In the genomic region with DNA sequence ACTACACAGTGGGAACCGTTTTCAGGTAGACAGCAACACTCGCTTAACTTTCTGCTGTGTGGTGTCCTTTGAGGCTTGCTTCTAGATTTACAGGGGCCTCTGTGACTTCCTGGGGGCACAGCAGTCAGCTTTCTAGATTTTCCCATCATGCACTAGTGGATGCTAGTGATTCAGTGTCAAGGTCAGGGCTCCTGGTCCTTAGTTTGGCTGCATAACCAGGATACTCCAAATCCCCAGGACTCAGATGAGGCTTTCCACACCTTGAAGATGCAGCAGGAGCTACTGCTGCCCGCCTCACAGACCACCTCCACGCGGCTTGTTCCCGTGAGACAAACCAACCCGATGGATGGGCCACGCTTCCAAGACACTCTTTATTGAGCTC, we compare ENCODE assay signal across 8 mouse cellular contexts. TPM values are rescaled to one million over a fixed set of nuclear protein-coding genes. Genes with fewer than 3 reads are reported as not detected.
DNase-seq lines count a peak whose midpoint lies in the region; ATAC-seq and TF ChIP-seq lines count a peak whose summit lies in the region.

No protein-coding gene starts in this region.

- intact Hi-C loops in gastrocnemius, postnatal 36 days (cut with DNase I): loop anchor here (5.0 kb wide), 1 partner anchor 59 kb away; no protein-coding TSS in a partner anchor

- no peak for DNase-seq in liver, embryonic 11.5 days (ENCODE audit: low spot score)
- no peak for DNase-seq in liver, postnatal 0 days
- DNase-seq in natural killer cell, adult 2 months (ENCODE audit: low spot score in 2 of 2): no peak
- no peak for DNase-seq in layer of hippocampus, adult 8-10 months (ENCODE audit: low spot score in 2 of 2)
- DNase-seq in gastrocnemius, postnatal 36 days: no peak

- no peaks in the 10 kb centered on the region; the same call in 1 of the 2 replicates for H3K27me3 ChIP-seq in liver, embryonic 11.5 days (replicated peaks; ENCODE audit: control insufficient read depth, insufficient read depth, low read length)
- no peaks in the 10 kb centered on the region for H3K27me3 ChIP-seq in liver, postnatal 0 days (ENCODE audit: insufficient read depth, low read length)
- peaks cover 5% of the 10 kb centered on the region for H3K27me3 ChIP-seq in hindbrain, embryonic 13.5 days
- H3K27me3 ChIP-seq in midbrain, embryonic 16.5 days (ENCODE audit: control insufficient read depth, insufficient read depth, low read depth, low read length): no peaks in the 10 kb centered on the region

- no peak for TF ChIP-seq CTCF in liver, postnatal 0 days (IDR thresholded peaks at IDR 0.05; ENCODE audit: low read depth)

- WGBS in liver, embryonic 11.5 days: 60% methylated on average over 8 of the region's 8 CpGs
- 53% methylated on average over 8 of the region's 8 CpGs for WGBS in liver, postnatal 0 days (ENCODE audit: insufficient replicate concordance)
- WGBS in hindbrain, embryonic 13.5 days: 57% methylated on average over 8 of the region's 8 CpGs
- WGBS in midbrain, embryonic 16.5 days: 65% methylated on average over 8 of the region's 8 CpGs

- no peak overlapping the region for H3K27ac ChIP-seq in liver, embryonic 11.5 days (ENCODE audit: low read depth, low read length)
- no peak overlapping the region for H3K27ac ChIP-seq in liver, postnatal 0 days (ENCODE audit: low read depth)
- no peak overlapping the region for H3K27ac ChIP-seq in hindbrain, embryonic 13.5 days
- no peak overlapping the region for H3K27ac ChIP-seq in midbrain, embryonic 16.5 days (ENCODE audit: low read length)

- H3K4me2 ChIP-seq in liver, embryonic 11.5 days: peak overlapping the region; percentile 33; the same call in 1 of the 2 replicates
- no peak overlapping the region for H3K4me2 ChIP-seq in liver, postnatal 0 days (ENCODE audit: low read depth, low read length)
- H3K4me2 ChIP-seq in hindbrain, embryonic 13.5 days: peak overlapping the region; percentile 45
- H3K4me2 ChIP-seq in midbrain, embryonic 16.5 days (ENCODE audit: low read length): peak overlapping the region; percentile 37; the same call in 1 of the 2 replicates

- H3K4me1 ChIP-seq in liver, embryonic 11.5 days (replicated peaks; ENCODE audit: control insufficient read depth, insufficient read depth, low read length): no peaks in the 10 kb centered on the region
- H3K4me1 ChIP-seq in liver, postnatal 0 days (ENCODE audit: insufficient read depth): no peaks in the 10 kb centered on the region
- peaks cover 8% of the 10 kb centered on the region for H3K4me1 ChIP-seq in hindbrain, embryonic 13.5 days (replicated peaks)
- H3K4me1 ChIP-seq in midbrain, embryonic 16.5 days (ENCODE audit: control insufficient read depth, insufficient read depth, low read length): peaks cover 3% of the 10 kb centered on the region; the same call in 1 of the 2 replicates

- ATAC-seq in liver, embryonic 11.5 days (replicated peaks; ENCODE audit: low FRiP score): no peak
- ATAC-seq in liver, postnatal 0 days: no peak
- ATAC-seq in common myeloid progenitor, adult 5-6 weeks (replicated peaks; ENCODE audit: low read depth, poor library complexity, severe bottlenecking): 0 out of 2 replicates have a peak, but pooled peaks have one; percentile 2
- ATAC-seq in hindbrain, embryonic 13.5 days (ENCODE audit: low FRiP score): no peak
- peak; percentile 32; the same call in 1 of the 2 replicates for ATAC-seq in midbrain, embryonic 16.5 days

- H3K4me3 ChIP-seq in liver, embryonic 11.5 days (ENCODE audit: low read depth, low read length): no peak overlapping the region
- no peak overlapping the region for H3K4me3 ChIP-seq in liver, postnatal 0 days (ENCODE audit: low read depth, low read length)
- 0 out of 2 replicates have a peak overlapping the region, but pooled peaks have one; percentile 7 for H3K4me3 ChIP-seq in hindbrain, embryonic 13.5 days
- no peak overlapping the region for H3K4me3 ChIP-seq in midbrain, embryonic 16.5 days (ENCODE audit: low read depth, low read length)

- no peaks in the 10 kb centered on the region for H3K36me3 ChIP-seq in liver, embryonic 11.5 days (ENCODE audit: control insufficient read depth, insufficient read depth, low read length)
- no peaks in the 10 kb centered on the region for H3K36me3 ChIP-seq in liver, postnatal 0 days (replicated peaks; ENCODE audit: insufficient read depth, low read length)
- no peaks in the 10 kb centered on the region for H3K36me3 ChIP-seq in hindbrain, embryonic 13.5 days
- no peaks in the 10 kb centered on the region for H3K36me3 ChIP-seq in midbrain, embryonic 16.5 days (ENCODE audit: control insufficient read depth, insufficient read depth, low read length)

- no peak overlapping the region for H3K9ac ChIP-seq in liver, embryonic 11.5 days (ENCODE audit: low read depth, low read length)
- no peak overlapping the region for H3K9ac ChIP-seq in liver, postnatal 0 days (replicated peaks)
- H3K9ac ChIP-seq in hindbrain, embryonic 13.5 days: no peak overlapping the region
- H3K9ac ChIP-seq in midbrain, embryonic 16.5 days (ENCODE audit: low read depth, low read length): no peak overlapping the region

- TF ChIP-seq EP300 in liver, postnatal 0 days (IDR thresholded peaks at IDR 0.05; ENCODE audit: low read depth): no peak

- H3K9me3 ChIP-seq in liver, embryonic 11.5 days (ENCODE audit: control insufficient read depth, low read length): no peaks in the 10 kb centered on the region
- H3K9me3 ChIP-seq in liver, postnatal 0 days (ENCODE audit: low read length): no peaks in the 10 kb centered on the region
- no peaks in the 10 kb centered on the region for H3K9me3 ChIP-seq in hindbrain, embryonic 13.5 days
- H3K9me3 ChIP-seq in midbrain, embryonic 16.5 days (replicated peaks; ENCODE audit: control insufficient read depth, low read length, poor library complexity, severe bottlenecking): no peaks in the 10 kb centered on the region

RNA-seq across cellular contexts. Expression of a gene that starts 35.0 kb away (rescaled TPM):
- 86.3 and 96.0 TPM in 2 replicates for polyA plus RNA-seq in liver, embryonic 11.5 days (2014; fragmentation: Nextera tagmentation; extraction: Ambion mirVana)
- 17.2 and 18.9 TPM in 2 replicates for polyA plus RNA-seq in liver, postnatal 0 days (2015; fragmentation: Nextera tagmentation; extraction: Ambion mirVana)
- total RNA-seq in common myeloid progenitor, adult 5-6 weeks (2017): 68.7 and 85.7 TPM in 2 replicates
- polyA plus RNA-seq in hindbrain, embryonic 13.5 days (2015; fragmentation: Nextera tagmentation; extraction: Ambion mirVana): 21.4 and 26.5 TPM in 2 replicates
- 12.4 and 15.1 TPM in 2 replicates for polyA plus RNA-seq in midbrain, embryonic 16.5 days (2015; fragmentation: Nextera tagmentation; extraction: Ambion mirVana)
- 1 to 10 TPM in 2 of 4 experiments, under 1 TPM in 2; 0.18 to 1.5 (median 0.96) TPM for total RNA-seq in layer of hippocampus, adult 8-10 months (2022)
- under 1 TPM; 0.36 to 0.57 TPM for total RNA-seq in gastrocnemius, postnatal 36 days (2021)

Comparison
In these comparisons a context has a peak if more than half of its experiments do, and no peak if none do; other contexts are left out.
1. ATAC-seq: peak in common myeloid progenitor, adult 5-6 weeks (single experiment) and midbrain, embryonic 16.5 days (single experiment); none in liver, embryonic 11.5 days (single experiment), liver, postnatal 0 days (single experiment) and hindbrain, embryonic 13.5 days (single experiment).